ENCODE assay signal across 25 mouse cellular contexts in the genomic region with DNA sequence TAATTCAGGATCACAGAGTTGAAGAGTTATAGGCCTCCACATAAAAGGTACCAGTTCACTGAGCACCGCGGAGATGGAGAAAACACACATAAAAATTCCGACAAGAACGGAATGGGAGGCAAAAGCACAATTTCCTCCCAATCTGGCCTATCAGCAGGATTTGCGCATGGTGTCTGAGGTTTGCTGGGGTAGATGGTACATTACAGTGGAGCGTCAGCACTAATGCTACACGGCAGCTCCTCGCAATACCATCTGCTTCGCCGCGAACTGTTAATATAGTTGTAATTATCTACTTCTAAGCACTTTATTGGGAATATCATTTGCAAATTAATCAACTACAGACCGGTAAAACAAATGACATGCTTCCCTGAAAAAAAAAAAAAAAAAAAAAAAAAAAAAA.
DNase-seq lines count a peak whose midpoint lies in the region; ATAC-seq and TF ChIP-seq lines count a peak whose summit lies in the region.
"Had no signal": no experiment of that assay in that cellular context is flagged by ENCODE, and none has a peak within 500 bp of the region (broad histone marks: within the 10 kb centered on the region; RNA-seq: fewer than 3 reads in every experiment).

No protein-coding gene starts in this region.

- no peak for TF ChIP-seq POLR2A in brain, embryonic 14.5 days (IDR thresholded peaks at IDR 0.05; ENCODE audit: borderline replicate concordance, extremely low read depth, insufficient read depth, insufficient read length, poor library complexity, severe bottlenecking)

- H3K4me2 ChIP-seq in forebrain, embryonic 14.5 days (ENCODE audit: low read length) = no peak overlapping the region
- no peak overlapping the region for H3K4me2 ChIP-seq in forebrain, postnatal 0 days (ENCODE audit: low read depth)
- H3K4me2 ChIP-seq in forebrain, embryonic 16.5 days (ENCODE audit: low read length) = no peak overlapping the region
- no peak overlapping the region for H3K4me2 ChIP-seq in forebrain, embryonic 13.5 days
- no peak overlapping the region for H3K4me2 ChIP-seq in hindbrain, embryonic 15.5 days
- H3K4me2 ChIP-seq in hindbrain, embryonic 16.5 days (ENCODE audit: low read length) = no peak overlapping the region
- H3K4me2 ChIP-seq: embryonic facial prominence, embryonic 13.5 days; embryonic facial prominence, embryonic 15.5 days had no signal

- 77% methylated on average over 12 of the region's 12 CpGs for WGBS in forebrain, embryonic 14.5 days
- 81% methylated on average over 12 of the region's 12 CpGs for WGBS in forebrain, postnatal 0 days
- 77% methylated on average over 12 of the region's 12 CpGs for WGBS in forebrain, embryonic 16.5 days
- 85% methylated on average over 12 of the region's 12 CpGs for WGBS in forebrain, embryonic 13.5 days
- WGBS in hindbrain, embryonic 15.5 days = 79% methylated on average over 12 of the region's 12 CpGs
- 83% methylated on average over 12 of the region's 12 CpGs for WGBS in hindbrain, embryonic 16.5 days

- H3K27ac ChIP-seq in forebrain, embryonic 14.5 days (ENCODE audit: low read depth, low read length) = no peak overlapping the region
- no peak overlapping the region for H3K27ac ChIP-seq in forebrain, postnatal 0 days (ENCODE audit: low read depth, low read length)
- H3K27ac ChIP-seq in forebrain, embryonic 16.5 days (ENCODE audit: low read length) = no peak overlapping the region
- H3K27ac ChIP-seq in forebrain, embryonic 13.5 days = no peak overlapping the region
- no peak overlapping the region for H3K27ac ChIP-seq in hindbrain, embryonic 15.5 days (replicated peaks)
- H3K27ac ChIP-seq in hindbrain, embryonic 16.5 days (ENCODE audit: low read depth, low read length) = no peak overlapping the region
- H3K27ac ChIP-seq: embryonic facial prominence, embryonic 15.5 days had no signal

- H3K4me1 ChIP-seq in forebrain, embryonic 14.5 days (ENCODE audit: control insufficient read depth, insufficient read depth, low read length) = no peaks in the 10 kb centered on the region
- no peaks in the 10 kb centered on the region for H3K4me1 ChIP-seq in forebrain, postnatal 0 days (ENCODE audit: insufficient read depth)
- H3K4me1 ChIP-seq in forebrain, embryonic 16.5 days (replicated peaks; ENCODE audit: control insufficient read depth, insufficient read depth, low read length) = no peaks in the 10 kb centered on the region
- peaks cover 4% of the 10 kb centered on the region; the same call in 1 of the 2 replicates for H3K4me1 ChIP-seq in forebrain, embryonic 13.5 days
- peaks cover 6% of the 10 kb centered on the region for H3K4me1 ChIP-seq in hindbrain, embryonic 15.5 days (replicated peaks)
- no peaks in the 10 kb centered on the region for H3K4me1 ChIP-seq in hindbrain, embryonic 16.5 days (ENCODE audit: control insufficient read depth, insufficient read depth, low read depth, low read length)
- H3K4me1 ChIP-seq: embryonic facial prominence, embryonic 15.5 days had no signal

- H3K4me3 ChIP-seq in forebrain, embryonic 14.5 days (ENCODE audit: low read depth, low read length) = no peak overlapping the region
- H3K4me3 ChIP-seq in forebrain, postnatal 0 days (ENCODE audit: low read depth, low read length) = no peak overlapping the region
- H3K4me3 ChIP-seq in forebrain, embryonic 16.5 days (replicated peaks; ENCODE audit: low read length) = no peak overlapping the region
- H3K4me3 ChIP-seq in forebrain, embryonic 13.5 days = no peak overlapping the region
- H3K4me3 ChIP-seq in hindbrain, embryonic 15.5 days = no peak overlapping the region
- H3K4me3 ChIP-seq in hindbrain, embryonic 16.5 days (ENCODE audit: low read length) = no peak overlapping the region
- H3K4me3 ChIP-seq: embryonic facial prominence, embryonic 13.5 days; embryonic facial prominence, embryonic 15.5 days; erythroblast, embryonic 14.5 days had no signal

- H3K27me3 ChIP-seq in forebrain, embryonic 14.5 days (replicated peaks; ENCODE audit: control insufficient read depth, insufficient read depth, low read length) = no peaks in the 10 kb centered on the region
- H3K27me3 ChIP-seq in forebrain, postnatal 0 days (ENCODE audit: insufficient read depth, low read length) = no peaks in the 10 kb centered on the region
- no peaks in the 10 kb centered on the region for H3K27me3 ChIP-seq in forebrain, embryonic 16.5 days (replicated peaks; ENCODE audit: control insufficient read depth, insufficient read depth, low read length)
- H3K27me3 ChIP-seq in forebrain, embryonic 13.5 days = no peaks in the 10 kb centered on the region
- no peaks in the 10 kb centered on the region for H3K27me3 ChIP-seq in hindbrain, embryonic 15.5 days
- no peaks in the 10 kb centered on the region for H3K27me3 ChIP-seq in hindbrain, embryonic 16.5 days (replicated peaks; ENCODE audit: control insufficient read depth, insufficient read depth, low read length)
- H3K27me3 ChIP-seq: CH12.LX; embryonic facial prominence, embryonic 13.5 days; embryonic facial prominence, embryonic 15.5 days; Patski had no signal

- H3K36me3 ChIP-seq in forebrain, embryonic 14.5 days (ENCODE audit: control insufficient read depth, insufficient read depth, low read length) = no peaks in the 10 kb centered on the region
- H3K36me3 ChIP-seq in forebrain, postnatal 0 days (ENCODE audit: insufficient read depth) = no peaks in the 10 kb centered on the region; the same call in 1 of the 2 replicates
- no peaks in the 10 kb centered on the region for H3K36me3 ChIP-seq in forebrain, embryonic 16.5 days (ENCODE audit: control insufficient read depth, insufficient read depth)
- no peaks in the 10 kb centered on the region for H3K36me3 ChIP-seq in forebrain, embryonic 13.5 days (ENCODE audit: poor library complexity, severe bottlenecking)
- H3K36me3 ChIP-seq in hindbrain, embryonic 15.5 days = no peaks in the 10 kb centered on the region
- no peaks in the 10 kb centered on the region for H3K36me3 ChIP-seq in hindbrain, embryonic 16.5 days (ENCODE audit: control insufficient read depth, insufficient read depth, low read length)
- H3K36me3 ChIP-seq: embryonic facial prominence, embryonic 13.5 days; embryonic facial prominence, embryonic 15.5 days; G1E had no signal

- no peak for TF ChIP-seq CTCF in forebrain, postnatal 0 days (IDR thresholded peaks at IDR 0.05; ENCODE audit: low read depth)
- TF ChIP-seq CTCF in brain, embryonic 14.5 days (IDR thresholded peaks at IDR 0.05; ENCODE audit: borderline replicate concordance, extremely low read depth, insufficient read depth, insufficient read length) = no peak

- H3K9me3 ChIP-seq in forebrain, embryonic 14.5 days (replicated peaks; ENCODE audit: control insufficient read depth, low read length) = no peaks in the 10 kb centered on the region
- H3K9me3 ChIP-seq in forebrain, postnatal 0 days (ENCODE audit: low read length) = no peaks in the 10 kb centered on the region
- no peaks in the 10 kb centered on the region for H3K9me3 ChIP-seq in forebrain, embryonic 16.5 days (ENCODE audit: control insufficient read depth, low read length)
- H3K9me3 ChIP-seq in forebrain, embryonic 13.5 days (replicated peaks) = no peaks in the 10 kb centered on the region
- H3K9me3 ChIP-seq in hindbrain, embryonic 15.5 days = no peaks in the 10 kb centered on the region
- H3K9me3 ChIP-seq in hindbrain, embryonic 16.5 days (ENCODE audit: control insufficient read depth, low read length) = no peaks in the 10 kb centered on the region
- H3K9me3 ChIP-seq: embryonic facial prominence, embryonic 13.5 days; embryonic facial prominence, embryonic 15.5 days had no signal

- H3K9ac ChIP-seq in forebrain, embryonic 14.5 days (ENCODE audit: low read length) = no peak overlapping the region
- no peak overlapping the region for H3K9ac ChIP-seq in forebrain, postnatal 0 days
- H3K9ac ChIP-seq in forebrain, embryonic 16.5 days (replicated peaks; ENCODE audit: low read depth, low read length) = no peak overlapping the region
- H3K9ac ChIP-seq in forebrain, embryonic 13.5 days = no peak overlapping the region
- H3K9ac ChIP-seq in hindbrain, embryonic 15.5 days = no peak overlapping the region
- no peak overlapping the region for H3K9ac ChIP-seq in hindbrain, embryonic 16.5 days (ENCODE audit: low read depth, low read length)
- H3K9ac ChIP-seq: embryonic facial prominence, embryonic 13.5 days; embryonic facial prominence, embryonic 15.5 days had no signal

- peak; percentile 19 for DNase-seq in forebrain, embryonic 14.5 days (ENCODE audit: low spot score)
- DNase-seq in forebrain, postnatal 0 days = no peak
- peak; percentile 39 for DNase-seq in brain, embryonic 14.5 days (ENCODE audit: low read depth)
- DNase-seq: adrenal gland, adult 8-10 months; adrenal gland, postnatal 14 days; adrenal gland, postnatal 36 days; B cell, adult 2 months; cerebellum, adult 11 months; cerebellum, adult 18-20 months; cerebellum, adult 8-10 months; cerebellum, adult 9-11 months; cerebellum, postnatal 36 days; embryo, embryonic 11 days had no signal

- ATAC-seq in forebrain, embryonic 14.5 days = no peak
- no peak for ATAC-seq in forebrain, postnatal 0 days
- peak; percentile 50; the same call in 1 of the 2 replicates for ATAC-seq in forebrain, embryonic 16.5 days
- no peak for ATAC-seq in forebrain, embryonic 13.5 days
- peak; percentile 51; the same call in 1 of the 2 replicates for ATAC-seq in hindbrain, embryonic 15.5 days (ENCODE audit: low FRiP score, low read depth)
- ATAC-seq in hindbrain, embryonic 16.5 days = no peak
- ATAC-seq: activated CD4-positive, CD25-positive, alpha-beta regulatory T cell, adult 4 months; CD4-positive, CD25-positive, alpha-beta regulatory T cell, adult 4 months; Patski had no signal

Comparison
In these comparisons a context has a peak if more than half of its experiments do, and no peak if none do; other contexts are left out.
1. ATAC-seq: peak in forebrain, embryonic 16.5 days (single experiment) and hindbrain, embryonic 15.5 days (single experiment); none in forebrain, embryonic 14.5 days (single experiment), forebrain, postnatal 0 days (single experiment), forebrain, embryonic 13.5 days (single experiment) and hindbrain, embryonic 16.5 days (single experiment).